Mouse (Mus musculus) spleen, embryonic (tissue): ENCODE measurements around the gene Cd101.

Experiments
- CTCF ChIA-PET: fragments of 350-600 bp; sonication (Branson Sonifier 250); formaldehyde crosslinking; loops from one replicate; lab custom pipeline; 2022; lab: Charles Lee

The Cd101 gene

GRCm38 (mm10) chr3:101007112-101007782, 22.1 kb downstream of the Cd101 start:
- CTCF ChIA-PET = interaction anchor here (0.6 kb wide), 1 partner anchor 266 kb away, joined by 3 read pairs; no protein-coding TSS in a partner anchor

DNA sequence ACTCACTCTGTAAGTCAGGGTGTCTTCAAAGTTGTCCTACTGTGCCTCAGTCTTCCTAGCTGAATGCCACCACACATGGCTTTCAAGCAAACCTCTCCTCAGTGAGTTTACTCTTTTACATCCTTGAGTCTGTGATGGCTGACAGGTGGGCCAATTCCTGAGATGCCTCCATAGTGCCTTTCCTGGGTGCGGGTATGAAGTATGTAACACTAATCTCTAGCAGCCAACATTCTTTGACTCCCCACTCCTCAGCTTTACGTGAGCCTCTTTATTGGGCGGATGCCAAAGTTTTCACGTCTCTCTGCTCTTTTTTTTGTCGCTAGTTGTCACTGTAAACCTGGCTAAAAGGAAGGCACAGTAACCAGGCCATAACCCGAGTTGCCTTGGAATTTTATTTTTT, 24.0 kb downstream of the Cd101 start:
- CTCF ChIA-PET = no interaction called here

- CTCF ChIA-PET = no interaction called here
These were observed 25.6 kb downstream of the Cd101 start for GRCm38 (mm10) chr3:101003575-101004356.

- CTCF ChIA-PET = interaction anchor here (0.6 kb wide), 2 partner anchors 201 to 282 kb away, joined by 3 to 13 read pairs; no protein-coding TSS in a partner anchor
These were observed 29.6 kb downstream of the Cd101 start for GRCm38 (mm10) chr3:100999732-101000131.

GRCm38 (mm10) chr3:100998904-100999340, 30.4 kb downstream of the Cd101 start:
- CTCF ChIA-PET = interaction anchor here (0.6 kb wide), 1 partner anchor 396 kb away, joined by 4 read pairs; no protein-coding TSS in a partner anchor

- CTCF ChIA-PET = interaction anchor here (0.6 kb wide), 1 partner anchor 304 kb away, joined by 11 read pairs; no protein-coding TSS in a partner anchor
These were observed 31.4 kb downstream of the Cd101 start for GRCm38 (mm10) chr3:100997785-100998570.

DNA sequence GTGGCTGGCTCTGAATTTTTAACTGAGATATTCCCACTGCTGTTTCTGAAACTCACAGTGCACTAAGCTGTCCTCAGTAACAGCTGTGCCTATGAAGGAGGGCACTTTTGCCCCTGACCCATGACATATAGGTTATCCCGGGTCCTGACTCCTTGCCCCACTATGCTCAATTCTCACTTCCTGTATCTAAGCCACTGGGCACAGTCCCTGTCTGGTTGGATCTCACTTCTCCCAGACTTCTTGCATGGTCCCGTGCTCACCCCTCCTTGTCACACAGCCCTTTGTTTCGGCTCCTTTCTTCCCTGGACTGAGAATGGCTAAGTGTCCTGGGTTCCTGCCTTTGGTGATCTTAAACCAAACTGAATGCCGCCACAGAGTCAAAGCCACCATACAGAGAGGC, 35.1 kb downstream of the Cd101 start:
- CTCF ChIA-PET = no interaction called here

DNA sequence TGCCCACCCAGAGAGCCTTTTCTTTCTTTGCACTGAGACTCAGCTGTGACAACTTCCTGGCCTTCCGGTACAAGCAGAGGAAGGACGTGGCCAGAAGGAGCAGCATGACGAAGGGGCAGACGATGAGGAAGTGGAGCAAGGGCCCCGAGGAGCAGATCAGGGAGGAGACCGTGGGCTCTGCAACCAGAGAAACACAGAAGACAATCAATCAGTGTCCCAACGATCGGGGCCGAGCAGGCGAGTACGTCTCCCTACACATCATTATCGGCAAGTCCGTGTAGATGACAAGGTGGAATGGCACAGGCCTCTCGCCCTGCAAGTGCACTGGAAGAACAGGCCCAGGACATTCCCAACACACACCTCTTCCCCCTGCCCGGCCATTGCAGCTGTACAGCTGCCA, 35.6 kb downstream of the Cd101 start:
- CTCF ChIA-PET = no interaction called here

- CTCF ChIA-PET = no interaction called here
These were observed 36.2 kb downstream of the Cd101 start for GRCm38 (mm10) chr3:100993158-100993557.

- CTCF ChIA-PET = interaction anchor here (0.6 kb wide), 1 partner anchor 10 kb away, joined by 19 read pairs; no protein-coding TSS in a partner anchor
These were observed 39.1 kb downstream of the Cd101 start for GRCm38 (mm10) chr3:100990231-100990630.

DNA sequence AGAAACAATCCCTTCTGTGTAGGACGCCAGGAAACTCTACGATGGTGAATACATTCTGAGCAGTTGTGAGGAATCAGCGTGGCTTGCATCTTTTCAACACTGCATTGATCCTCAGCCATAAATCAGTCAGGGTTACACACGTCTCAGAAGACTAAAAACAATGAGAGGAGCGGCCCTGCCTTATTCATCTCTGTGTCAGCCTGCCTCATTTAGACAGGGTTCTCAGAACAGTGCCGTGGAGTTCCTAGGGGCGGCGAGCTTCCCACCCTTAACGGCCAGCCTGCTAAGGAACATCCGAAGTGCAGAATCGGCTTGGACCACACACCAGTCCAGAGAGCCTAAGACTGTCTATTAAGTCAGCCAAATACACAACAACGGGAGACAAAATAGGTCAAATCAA, 39.9 kb downstream of the Cd101 start:
- CTCF ChIA-PET = no interaction called here

DNA sequence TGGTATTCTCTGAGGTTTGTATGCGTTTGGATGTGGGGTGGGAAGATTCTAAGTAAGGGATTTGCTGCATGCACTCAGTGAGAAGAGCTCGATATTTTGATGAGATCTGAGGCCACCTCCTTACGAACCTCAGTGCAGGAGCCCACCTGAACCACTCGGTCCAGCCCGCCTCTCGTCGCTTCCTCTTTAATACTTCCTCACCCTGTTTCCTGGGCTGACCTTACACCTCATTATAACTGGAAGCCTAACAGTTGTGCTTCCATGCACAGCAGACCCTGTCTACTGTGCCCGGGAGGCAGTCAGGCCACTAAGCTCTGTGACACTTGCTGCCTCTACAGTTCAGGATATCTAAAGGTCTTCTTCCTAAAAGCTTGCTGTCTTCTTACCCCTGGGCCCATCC, 50.1 kb downstream of the Cd101 start:
- CTCF ChIA-PET = no interaction called here

- CTCF ChIA-PET = interaction anchor here (0.5 to 1.7 kb wide), 2 partner anchors 321 to 481 kb away, joined by 3 to 8 read pairs; no protein-coding TSS in a partner anchor
These were observed 55.5 kb downstream of the Cd101 start for GRCm38 (mm10) chr3:100973906-100974305.

GRCm38 (mm10) chr3:100969176-100969917, 60.0 kb downstream of the Cd101 start, which contains the start of gene Ttf2:
Ttf2 (minus strand) TSS chr3:100969663.
- CTCF ChIA-PET = interaction anchor here (1.1 kb wide), 1 partner anchor 331 kb away, joined by 3 read pairs; no protein-coding TSS in a partner anchor

GRCm38 (mm10) chr3:100963849-100964542, 65.4 kb downstream of the Cd101 start:
- CTCF ChIA-PET = interaction anchor here (0.6 to 1.7 kb wide), 4 partner anchors 9 to 559 kb away, joined by 3 to 4 read pairs (median 4); no protein-coding TSS in a partner anchor

GRCm38 (mm10) chr3:100961501-100961900, 67.9 kb downstream of the Cd101 start:
- CTCF ChIA-PET = no interaction called here

DNA sequence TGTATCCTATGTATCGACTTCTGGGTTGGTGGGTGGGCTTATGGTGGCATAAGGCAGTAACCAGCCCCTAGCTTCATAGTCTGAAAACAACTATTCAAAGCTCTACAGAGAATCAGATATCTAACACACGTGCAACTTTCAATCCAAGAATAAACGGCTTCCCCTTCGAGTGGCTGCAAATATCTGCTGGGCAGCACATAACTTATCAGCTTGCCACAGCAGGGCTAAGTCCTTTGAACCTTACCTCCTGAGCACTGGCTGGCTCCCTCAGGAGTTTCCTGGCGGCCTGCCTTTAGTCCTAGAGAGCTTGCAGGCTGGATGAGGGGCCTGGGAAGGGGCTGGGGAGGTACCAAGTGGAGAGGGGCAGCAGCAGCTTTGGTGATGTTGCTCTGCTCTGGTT, 68.3 kb downstream of the Cd101 start:
- CTCF ChIA-PET = no interaction called here

DNA sequence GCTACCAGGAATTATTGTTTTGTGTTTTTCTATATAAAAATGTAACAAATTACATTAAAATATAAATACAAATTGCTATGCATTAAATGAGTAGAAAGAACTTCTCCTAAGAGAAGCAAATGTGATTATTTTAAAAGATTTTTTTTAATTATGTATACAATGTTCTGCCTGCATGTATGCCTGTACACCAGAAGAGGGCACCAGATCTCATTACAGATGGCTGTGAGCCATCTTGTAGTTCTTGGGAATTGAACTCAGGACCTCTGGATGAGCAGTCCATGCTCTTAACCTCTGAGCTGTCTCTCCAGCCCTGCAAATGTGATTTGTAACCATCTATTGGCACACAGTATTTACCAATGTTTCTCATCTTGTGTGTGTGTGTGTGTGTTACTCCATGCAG, 74.7 kb downstream of the Cd101 start:
- CTCF ChIA-PET = interaction anchor here (0.5 to 1.0 kb wide), 4 partner anchors 9 to 164 kb away, joined by 3 to 6 read pairs (median 4); no protein-coding TSS in a partner anchor

DNA sequence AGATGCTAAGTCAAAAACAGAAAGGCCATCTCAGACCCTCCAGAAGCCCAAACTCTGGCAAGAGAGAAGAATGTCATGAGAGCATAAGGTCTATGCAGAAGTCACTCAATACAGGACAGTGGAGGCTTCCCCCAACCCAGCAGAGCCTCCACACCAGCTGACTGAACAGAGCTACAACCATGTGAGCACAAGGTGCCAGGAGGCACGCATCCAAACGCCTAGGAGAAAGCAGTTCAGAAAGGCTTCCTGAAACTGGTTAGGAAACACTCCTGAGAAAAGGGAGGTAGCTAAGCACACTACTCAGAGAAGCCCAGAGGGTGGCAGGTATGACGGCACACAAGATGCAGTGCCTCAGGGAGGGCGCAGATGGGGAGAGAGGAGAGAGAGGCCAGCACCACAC, 77.8 kb downstream of the Cd101 start:
- CTCF ChIA-PET = no interaction called here

DNA sequence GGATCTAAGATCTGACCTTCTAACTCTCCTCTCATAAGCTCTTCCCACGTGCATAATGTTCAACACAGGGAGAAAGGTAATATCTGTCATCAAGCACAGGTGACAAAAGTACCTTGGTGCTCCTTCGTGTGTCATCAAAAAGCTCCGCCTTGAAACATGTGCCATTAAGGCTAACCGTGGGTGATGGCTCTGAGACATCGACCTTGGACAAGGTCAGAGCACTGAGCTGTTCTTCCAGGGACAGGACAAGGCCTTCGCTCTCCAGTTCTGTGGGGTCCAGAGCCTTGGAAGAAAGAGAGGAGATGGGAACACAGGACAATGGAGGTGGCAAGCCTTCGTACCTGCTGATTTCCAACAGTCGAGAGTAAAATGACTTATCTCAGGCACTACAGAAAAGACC, 82.1 kb downstream of the Cd101 start:
- CTCF ChIA-PET = no interaction called here
